Mouse (Mus musculus) testis, postnatal 14 days (tissue): ENCODE results near the gene Man2a1.
A peak's percentile ranks its signal among the peaks of the same experiment; 100 is the strongest.

Source experiments
- DNase-seq: peaks from one replicate; pipeline ENCODE4 v3.0.0; 2021; ENCODE audit warnings: low spot score

The Man2a1 gene

GRCm38 (mm10) chr17:64600372-64601090 is at the start of gene Man2a1:
Man2a1 (plus strand) TSS chr17:64600736.
- peak; percentile 86 for DNase-seq

GRCm38 (mm10) chr17:64553358-64553757 is 47.2 kb upstream of the Man2a1 start:
- DNase-seq = no peak

GRCm38 (mm10) chr17:64554901-64555300 is 45.6 kb upstream of the Man2a1 start:
- no peak for DNase-seq

- no peak for DNase-seq
Observed at GRCm38 (mm10) chr17:64556661-64557445, 43.7 kb upstream of the Man2a1 start.

- no peak for DNase-seq
Observed at GRCm38 (mm10) chr17:64558994-64559540, 41.5 kb upstream of the Man2a1 start.

- DNase-seq = no peak
Observed at GRCm38 (mm10) chr17:64566435-64566834, 34.1 kb upstream of the Man2a1 start.

GRCm38 (mm10) chr17:64567546-64567945 is 33.0 kb upstream of the Man2a1 start:
- no peak for DNase-seq

GRCm38 (mm10) chr17:64573981-64574380 is 26.6 kb upstream of the Man2a1 start:
- no peak for DNase-seq

GRCm38 (mm10) chr17:64575240-64575639 is 25.3 kb upstream of the Man2a1 start:
- no peak for DNase-seq

GRCm38 (mm10) chr17:64577485-64577884 is 23.1 kb upstream of the Man2a1 start:
- no peak for DNase-seq

- peak; percentile 74 for DNase-seq
Observed at GRCm38 (mm10) chr17:64578346-64578745, 22.2 kb upstream of the Man2a1 start.

- no peak for DNase-seq
Observed at GRCm38 (mm10) chr17:64579696-64580095, 20.8 kb upstream of the Man2a1 start.

- no peak for DNase-seq
Observed at GRCm38 (mm10) chr17:64581133-64581532, 19.4 kb upstream of the Man2a1 start.

GRCm38 (mm10) chr17:64581962-64582361 is 18.6 kb upstream of the Man2a1 start:
- DNase-seq = no peak

- DNase-seq = no peak
Observed at GRCm38 (mm10) chr17:64590483-64590882, 10.1 kb upstream of the Man2a1 start.

- no peak for DNase-seq
Observed at GRCm38 (mm10) chr17:64591366-64591765, 9.2 kb upstream of the Man2a1 start.

GRCm38 (mm10) chr17:64592355-64592754 is 8.2 kb upstream of the Man2a1 start:
- no peak for DNase-seq

GRCm38 (mm10) chr17:64592788-64593187 is 7.7 kb upstream of the Man2a1 start:
- no peak for DNase-seq

- DNase-seq = no peak
Observed at GRCm38 (mm10) chr17:64597770-64598169, 2.8 kb upstream of the Man2a1 start.

GRCm38 (mm10) chr17:64599916-64600315 is 620 bp upstream of the Man2a1 start:
- no peak for DNase-seq

- peak; percentile 46 for DNase-seq
Observed at GRCm38 (mm10) chr17:64601091-64601750, 685 bp downstream of the Man2a1 start.

GRCm38 (mm10) chr17:64601751-64602578 is 1.4 kb downstream of the Man2a1 start:
- peak; percentile 35 for DNase-seq
